Mouse (Mus musculus): ENCODE measurements around the gene Rtn4rl1.
"Not testable (repeated sequence)": the region's sequence is repeated elsewhere in the genome, so short reads cannot be mapped to it uniquely, and the experiment has no call there.

The Rtn4rl1 gene

GRCm38 (mm10) chr11:75165441-75166192 is 28.0 kb upstream of the Rtn4rl1 start:
- peak; percentile 74 for DNase-seq (ENCODE audit: extremely low spot score, low spot score)

- peak; percentile 50 for DNase-seq (ENCODE audit: extremely low spot score, low spot score)
Measured at GRCm38 (mm10) chr11:75166193-75166842, 27.3 kb upstream of the Rtn4rl1 start.

GRCm38 (mm10) chr11:75166861-75167642 is 26.5 kb upstream of the Rtn4rl1 start:
- DNase-seq (ENCODE audit: extremely low spot score, low spot score): peak; percentile 69

- DNase-seq (ENCODE audit: extremely low spot score, low spot score): no peak
Measured at GRCm38 (mm10) chr11:75167643-75168589, 25.7 kb upstream of the Rtn4rl1 start.

GRCm38 (mm10) chr11:75168590-75169361 is 24.8 kb upstream of the Rtn4rl1 start:
- DNase-seq (ENCODE audit: extremely low spot score, low spot score): peak; percentile 87

- peak; percentile 34 for DNase-seq (ENCODE audit: extremely low spot score, low spot score)
Measured at GRCm38 (mm10) chr11:75169405-75170080, 24.0 kb upstream of the Rtn4rl1 start, which contains the start of gene Hic1. Gene Hic1, minus strand, starts transcription at chr11:75169519.

GRCm38 (mm10) chr11:75170136-75170751 is 23.3 kb upstream of the Rtn4rl1 start:
- peak; percentile 92 for DNase-seq (ENCODE audit: extremely low spot score, low spot score)

GRCm38 (mm10) chr11:75171186-75171865 is 22.3 kb upstream of the Rtn4rl1 start:
- DNase-seq (ENCODE audit: extremely low spot score, low spot score): no peak

GRCm38 (mm10) chr11:75172151-75173094 is 21.2 kb upstream of the Rtn4rl1 start:
- DNase-seq (ENCODE audit: extremely low spot score, low spot score): peak; percentile 42

- DNase-seq (ENCODE audit: extremely low spot score, low spot score): peak; percentile 89
Measured at GRCm38 (mm10) chr11:75173095-75173798, 20.3 kb upstream of the Rtn4rl1 start.

- no peak for DNase-seq (ENCODE audit: extremely low spot score, low spot score)
Measured at GRCm38 (mm10) chr11:75173799-75174165, 19.8 kb upstream of the Rtn4rl1 start.

- not testable (repeated sequence) for DNase-seq (ENCODE audit: extremely low spot score, low spot score)
Measured at GRCm38 (mm10) chr11:75174574-75174973, 19.0 kb upstream of the Rtn4rl1 start.

GRCm38 (mm10) chr11:75178011-75178410 is 15.6 kb upstream of the Rtn4rl1 start:
- DNase-seq (ENCODE audit: extremely low spot score, low spot score): no peak

- peak; percentile 95 for DNase-seq (ENCODE audit: extremely low spot score, low spot score)
Measured at GRCm38 (mm10) chr11:75178672-75179208, 14.8 kb upstream of the Rtn4rl1 start, which contains the start of gene Ovca2. Gene Ovca2, minus strand, starts transcription at chr11:75178835.

- DNase-seq (ENCODE audit: extremely low spot score, low spot score): no peak
Measured at GRCm38 (mm10) chr11:75183917-75184570, 9.5 kb upstream of the Rtn4rl1 start.

GRCm38 (mm10) chr11:75184573-75184972 is 9.0 kb upstream of the Rtn4rl1 start:
- no peak for DNase-seq (ENCODE audit: extremely low spot score, low spot score)
